Mouse (Mus musculus) myocyte (in vitro differentiated cells): Measurements from ENCODE around the gene Gpr27. TPM values are rescaled to one million over a fixed set of nuclear protein-coding genes. Genes with fewer than 3 reads are reported as not detected.

Source experiments
- H3K27me3 ChIP-seq: one replicate; pipeline ENCODE4 v1.6.1; 2011; ENCODE audit not compliant: control insufficient read depth, insufficient read depth, insufficient read length
- H3K36me3 ChIP-seq: one replicate; pipeline ENCODE4 v1.6.1; 2011; ENCODE audit not compliant: control insufficient read depth, insufficient read depth
- H3K4me2 ChIP-seq: one replicate; pipeline ENCODE4 v1.6.1; 2011; ENCODE audit warnings: low read depth, control low read depth
- H3K4me3 ChIP-seq: one replicate; pipeline ENCODE4 v1.5.1; 2011; ENCODE audit warnings: mild to moderate bottlenecking, control low read depth, moderate library complexity
- H3K79me2 ChIP-seq: one replicate; pipeline ENCODE4 v1.6.1; 2011; ENCODE audit not compliant: control insufficient read depth, insufficient read depth
- H3ac ChIP-seq: one replicate; pipeline ENCODE4 v1.6.1; 2011; ENCODE audit not compliant: control insufficient read depth, insufficient read length
- CEBPB ChIP-seq: IDR thresholded peaks from 2 replicates; pipeline ENCODE4 v1.6.1; 2011; ENCODE audit warnings: mild to moderate bottlenecking, moderate library complexity; ENCODE audit not compliant: poor library complexity, insufficient read depth, severe bottlenecking
- E2F4 ChIP-seq: IDR thresholded peaks from one replicate; pipeline ENCODE4 v1.6.1; 2011; ENCODE audit warnings: mild to moderate bottlenecking, control low read depth, moderate library complexity; ENCODE audit not compliant: insufficient read depth
- MAX ChIP-seq: IDR thresholded peaks from one replicate; pipeline ENCODE4 v1.6.1; 2011; ENCODE audit warnings: low read depth, mild to moderate bottlenecking, control low read depth
- MYOD1 ChIP-seq, 3 experiments: IDR thresholded peaks; one replicate each; pipeline ENCODE4 v1.6.1; 2011; ENCODE audit warnings: control low read depth in 2 of 3, low read depth in 2 of 3, mild to moderate bottlenecking in 2 of 3, moderate library complexity in 1 of 3; ENCODE audit not compliant: insufficient read length in 2 of 3, control insufficient read depth in 1 of 3
- MYOG ChIP-seq, 3 experiments: IDR thresholded peaks; one replicate each; pipeline ENCODE4 v1.6.1; 2011; ENCODE audit warnings: control low read depth in 2 of 3, low read depth in 2 of 3, mild to moderate bottlenecking in 2 of 3; ENCODE audit not compliant: insufficient read length in 2 of 3, control insufficient read depth in 1 of 3, insufficient read depth in 1 of 3
- POLR2A ChIP-seq: IDR thresholded peaks from one replicate; pipeline ENCODE4 v1.6.1; 2011; ENCODE audit warnings: low read depth, mild to moderate bottlenecking, control low read depth, moderate library complexity; ENCODE audit not compliant: insufficient read length
- POLR2AphosphoS2 ChIP-seq: IDR thresholded peaks from one replicate; pipeline ENCODE4 v1.6.1; 2011; ENCODE audit warnings: low read depth, control low read depth; ENCODE audit not compliant: insufficient read length
- REST ChIP-seq: IDR thresholded peaks from one replicate; pipeline ENCODE4 v1.6.1; 2011; ENCODE audit warnings: mild to moderate bottlenecking, control low read depth, moderate library complexity; ENCODE audit not compliant: insufficient read depth, insufficient read length
- SRF ChIP-seq: IDR thresholded peaks from one replicate; pipeline ENCODE4 v1.6.1; 2011; ENCODE audit warnings: low read depth; ENCODE audit not compliant: control insufficient read depth, insufficient read length
- TCF12 ChIP-seq: IDR thresholded peaks from one replicate; pipeline ENCODE4 v1.6.1; 2011; ENCODE audit warnings: mild to moderate bottlenecking, control low read depth; ENCODE audit not compliant: poor library complexity, insufficient read depth, severe bottlenecking
- TCF3 ChIP-seq: IDR thresholded peaks from one replicate; pipeline ENCODE4 v1.6.1; 2011; ENCODE audit warnings: low read depth, control low read depth; ENCODE audit not compliant: insufficient read length
- USF1 ChIP-seq: IDR thresholded peaks from one replicate; pipeline ENCODE4 v1.6.1; 2011; ENCODE audit warnings: low read depth, mild to moderate bottlenecking, control low read depth, moderate library complexity
- polyA plus RNA-seq: library from polyadenylated mRNA; unstranded; fragments of >200 nt; fragmentation: generic; extraction: Trizol; gene quantifications from one replicate; pipeline ENCODE4 v1.2.1, GENCODE M21; 2012; ENCODE audit warnings: missing spikeins

Gpr27 gene
- polyA plus RNA-seq, 1 experiment = not detected

DNA sequence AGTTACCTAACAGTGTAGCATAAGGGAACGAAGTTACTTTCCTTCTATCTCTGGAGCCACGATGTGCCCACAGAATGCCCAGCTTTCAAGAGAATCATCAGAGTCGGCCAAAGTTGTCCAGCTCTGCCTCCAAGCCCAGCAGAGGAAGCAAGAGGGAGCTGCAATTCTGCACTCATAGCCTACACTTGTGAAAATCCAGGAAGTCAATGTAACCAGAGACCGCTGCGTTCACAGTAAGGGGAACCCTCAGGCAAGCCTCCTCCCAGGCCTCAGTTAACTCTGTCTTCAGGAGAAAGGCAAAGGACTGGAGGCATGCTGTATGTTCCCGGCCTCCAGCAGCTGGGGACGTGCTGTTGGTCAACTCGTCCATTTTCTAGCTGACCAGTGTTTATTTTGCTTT lies 25.2 kb upstream of the Gpr27 start:
- H3ac ChIP-seq = no peak overlapping the region
- TF ChIP-seq CEBPB (no peak), USF1 (no peak), SRF (no peak), MYOG (IDR thresholded peaks at IDR 0.05; ENCODE audit: control insufficient read depth in 1 of 3, insufficient read depth in 1 of 3, insufficient read length in 2 of 3, low read depth in 2 of 3) (no peak), MYOD1 (IDR thresholded peaks at IDR 0.05; ENCODE audit: control insufficient read depth in 1 of 3, insufficient read length in 2 of 3, low read depth in 2 of 3) (no peak)
- H3K4me3 ChIP-seq = peak overlapping the region; percentile 44
- H3K79me2 ChIP-seq = no peaks in the 10 kb centered on the region
- H3K27me3 ChIP-seq = no peaks in the 10 kb centered on the region
- no peaks in the 10 kb centered on the region for H3K36me3 ChIP-seq
- peak overlapping the region; percentile 94 for H3K4me2 ChIP-seq

DNA sequence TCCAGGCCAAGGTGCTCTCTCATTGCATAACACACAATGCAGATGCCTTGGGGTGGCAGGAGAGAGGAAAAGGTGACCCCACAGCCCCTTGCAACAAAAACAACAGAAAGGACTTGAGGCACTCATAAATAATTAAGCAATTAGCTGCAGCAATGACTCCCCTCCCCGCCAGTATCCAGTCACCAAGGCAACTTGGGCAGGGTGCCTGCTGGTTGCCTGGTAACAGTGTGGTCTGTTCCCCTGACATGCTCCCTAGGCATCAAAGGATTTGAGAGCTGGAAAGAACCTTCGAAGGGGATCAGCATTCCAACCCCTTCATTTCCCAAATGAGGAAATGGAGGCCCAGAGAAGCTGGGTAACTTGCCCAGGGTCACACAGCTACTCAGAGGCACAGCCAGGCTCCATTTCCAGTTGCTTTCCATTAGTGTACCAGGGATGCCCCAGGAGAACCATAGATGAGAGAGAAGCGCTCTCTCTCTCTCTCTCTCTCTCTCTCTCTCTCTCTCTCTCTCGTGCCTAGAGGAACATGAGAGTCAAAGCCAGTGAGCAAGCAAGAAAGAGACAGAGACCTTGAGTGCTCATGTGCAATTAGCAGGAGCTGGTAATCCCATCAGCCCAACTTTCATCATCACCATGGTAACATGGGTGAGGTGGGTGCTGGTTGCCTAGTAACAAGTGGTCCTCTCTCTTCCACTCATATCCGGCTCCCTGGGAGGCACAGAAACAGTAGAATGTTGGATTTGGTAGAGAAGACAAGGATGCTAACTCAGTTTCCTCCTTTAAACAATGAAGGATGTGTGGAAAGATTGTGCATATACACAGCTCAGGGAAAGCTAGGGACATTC lies 22.8 kb upstream of the Gpr27 start:
- TF ChIP-seq TCF12 = no peak
- no peak for TF ChIP-seq SRF
- TF ChIP-seq POLR2AphosphoS2 = no peak
- no peak for TF ChIP-seq CEBPB
- no peak for TF ChIP-seq REST
- TF ChIP-seq E2F4 = no peak
- no peak for TF ChIP-seq MYOG (IDR thresholded peaks at IDR 0.05; ENCODE audit: control insufficient read depth in 1 of 3, insufficient read depth in 1 of 3, insufficient read length in 2 of 3, low read depth in 2 of 3)
- no peak for TF ChIP-seq MAX
- no peak for TF ChIP-seq POLR2A
- TF ChIP-seq TCF3 = no peak
- Histone ChIP-seq H3ac (no peak overlapping the region), H3K4me2 (no peak overlapping the region), H3K27me3 (no peaks in the 10 kb centered on the region), H3K4me3 (no peak overlapping the region), H3K36me3 (no peaks in the 10 kb centered on the region), H3K79me2 (no peaks in the 10 kb centered on the region)

DNA sequence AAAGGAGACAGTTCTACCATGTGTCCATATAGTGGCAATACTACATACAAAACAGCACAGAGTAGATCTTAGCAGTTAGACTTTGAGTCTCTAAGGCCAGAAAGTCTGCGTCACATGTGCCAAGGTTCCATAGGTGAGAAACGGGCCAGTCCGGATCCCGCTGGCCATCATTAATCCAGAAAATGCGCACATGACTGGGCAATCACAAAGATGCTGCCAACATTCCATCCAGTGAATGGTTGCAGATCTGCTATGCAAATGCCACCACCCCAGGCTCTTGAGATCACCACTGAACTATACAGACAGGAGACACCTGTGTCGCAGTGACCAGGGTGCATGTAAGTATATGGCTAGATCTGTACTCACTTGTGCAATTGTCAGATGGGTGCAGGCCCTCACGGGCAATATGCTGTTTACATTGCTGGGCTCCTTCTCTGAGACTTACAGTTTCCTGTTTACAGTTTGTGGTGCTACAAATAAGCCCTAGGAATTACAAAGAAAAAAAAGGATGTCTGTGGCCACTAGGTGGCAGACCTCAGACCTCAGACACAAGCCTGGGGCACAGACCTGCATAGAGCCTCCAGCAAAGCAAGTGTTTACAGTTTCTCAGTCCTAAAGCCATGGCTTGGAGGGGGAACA lies 21.9 kb upstream of the Gpr27 start:
- H3K4me2 ChIP-seq = no peak overlapping the region
- H3K36me3 ChIP-seq = no peaks in the 10 kb centered on the region
- H3K27me3 ChIP-seq = no peaks in the 10 kb centered on the region
- TF ChIP-seq MYOG (IDR thresholded peaks at IDR 0.05; ENCODE audit: control insufficient read depth in 1 of 3, insufficient read depth in 1 of 3, insufficient read length in 2 of 3, low read depth in 2 of 3) = no peak
- TF ChIP-seq TCF12 = no peak
- no peak for TF ChIP-seq E2F4
- no peak for TF ChIP-seq MAX
- no peak for TF ChIP-seq TCF3
- no peak for TF ChIP-seq POLR2AphosphoS2
- TF ChIP-seq USF1 = no peak
- TF ChIP-seq SRF = no peak
- no peak for TF ChIP-seq CEBPB
- TF ChIP-seq MYOD1 (IDR thresholded peaks at IDR 0.05; ENCODE audit: control insufficient read depth in 1 of 3, insufficient read length in 2 of 3, low read depth in 2 of 3) = no peak
- no peak for TF ChIP-seq POLR2A
- H3ac ChIP-seq = no peak overlapping the region
- H3K79me2 ChIP-seq = no peaks in the 10 kb centered on the region
- H3K4me3 ChIP-seq = no peak overlapping the region

DNA sequence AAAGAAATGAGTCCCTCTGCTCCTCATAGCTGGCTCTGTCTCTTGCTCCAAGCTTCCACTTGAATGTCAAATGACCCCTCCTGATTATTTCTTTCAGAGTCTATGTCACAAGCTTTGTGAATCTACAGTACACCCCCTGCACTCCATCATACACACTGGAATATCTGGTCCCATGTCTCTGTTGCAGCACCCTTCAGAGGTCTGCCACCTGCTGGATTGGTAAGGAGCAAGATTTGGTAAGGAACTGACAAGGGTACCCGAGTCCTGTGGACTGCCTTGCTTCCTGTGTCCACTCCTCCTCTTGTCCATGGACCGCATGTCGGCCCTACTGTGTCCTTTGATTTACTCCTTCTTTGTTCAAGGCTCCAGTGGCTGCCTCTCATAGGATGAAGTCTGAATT lies 20.7 kb upstream of the Gpr27 start:
- no peak overlapping the region for H3K4me2 ChIP-seq
- no peak overlapping the region for H3K4me3 ChIP-seq
- no peak for TF ChIP-seq TCF3
- no peak for TF ChIP-seq POLR2AphosphoS2
- TF ChIP-seq E2F4 = no peak
- no peak for TF ChIP-seq TCF12
- TF ChIP-seq MYOG (IDR thresholded peaks at IDR 0.05; ENCODE audit: control insufficient read depth in 1 of 3, insufficient read depth in 1 of 3, insufficient read length in 2 of 3, low read depth in 2 of 3) = no peak
- no peak for TF ChIP-seq POLR2A
- TF ChIP-seq CEBPB = no peak
- TF ChIP-seq SRF = no peak
- no peak overlapping the region for H3ac ChIP-seq
- H3K79me2 ChIP-seq = no peaks in the 10 kb centered on the region
- H3K27me3 ChIP-seq = peaks cover 2% of the 10 kb centered on the region
- no peaks in the 10 kb centered on the region for H3K36me3 ChIP-seq

DNA sequence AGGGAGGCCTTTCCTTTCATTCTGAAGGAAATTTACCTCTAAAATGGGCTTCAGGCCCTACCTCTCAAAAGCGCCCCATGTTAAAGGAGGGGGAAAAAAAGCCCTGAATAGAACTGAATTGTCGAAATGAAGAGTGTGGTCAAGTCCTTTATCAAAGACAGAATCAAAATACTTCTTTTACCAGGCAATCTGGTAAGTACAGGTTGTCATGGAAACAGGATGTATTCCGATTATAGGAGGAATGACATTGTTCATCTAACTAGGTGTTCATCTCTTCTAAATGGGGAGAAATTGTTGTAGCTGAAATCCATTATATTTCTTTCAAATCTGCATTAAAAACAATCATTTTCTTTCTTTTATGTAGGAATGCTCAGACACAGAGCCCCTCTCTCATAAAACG lies 18.0 kb upstream of the Gpr27 start:
- Histone ChIP-seq H3K27me3 (peaks cover 22% of the 10 kb centered on the region), H3ac (no peak overlapping the region), H3K36me3 (no peaks in the 10 kb centered on the region), H3K79me2 (no peaks in the 10 kb centered on the region), H3K4me3 (no peak overlapping the region), H3K4me2 (no peak overlapping the region)
- TF ChIP-seq CEBPB (no peak), POLR2A (no peak), TCF3 (no peak), USF1 (no peak), TCF12 (no peak), MAX (no peak), E2F4 (no peak), POLR2AphosphoS2 (no peak), REST (no peak), MYOG (IDR thresholded peaks at IDR 0.05; ENCODE audit: control insufficient read depth in 1 of 3, insufficient read depth in 1 of 3, insufficient read length in 2 of 3, low read depth in 2 of 3) (no peak), SRF (no peak), MYOD1 (IDR thresholded peaks at IDR 0.05; ENCODE audit: control insufficient read depth in 1 of 3, insufficient read length in 2 of 3, low read depth in 2 of 3) (no peak)
